Mouse (Mus musculus): Measurements from ENCODE around the gene Dchs1. TPM values are rescaled to one million over a fixed set of nuclear protein-coding genes. Genes with fewer than 3 reads are reported as not detected.

The Dchs1 gene
- total and polyA plus RNA-seq, 3 experiments, result 0.08 to 0.11 TPM; not detected in 1

DNA sequence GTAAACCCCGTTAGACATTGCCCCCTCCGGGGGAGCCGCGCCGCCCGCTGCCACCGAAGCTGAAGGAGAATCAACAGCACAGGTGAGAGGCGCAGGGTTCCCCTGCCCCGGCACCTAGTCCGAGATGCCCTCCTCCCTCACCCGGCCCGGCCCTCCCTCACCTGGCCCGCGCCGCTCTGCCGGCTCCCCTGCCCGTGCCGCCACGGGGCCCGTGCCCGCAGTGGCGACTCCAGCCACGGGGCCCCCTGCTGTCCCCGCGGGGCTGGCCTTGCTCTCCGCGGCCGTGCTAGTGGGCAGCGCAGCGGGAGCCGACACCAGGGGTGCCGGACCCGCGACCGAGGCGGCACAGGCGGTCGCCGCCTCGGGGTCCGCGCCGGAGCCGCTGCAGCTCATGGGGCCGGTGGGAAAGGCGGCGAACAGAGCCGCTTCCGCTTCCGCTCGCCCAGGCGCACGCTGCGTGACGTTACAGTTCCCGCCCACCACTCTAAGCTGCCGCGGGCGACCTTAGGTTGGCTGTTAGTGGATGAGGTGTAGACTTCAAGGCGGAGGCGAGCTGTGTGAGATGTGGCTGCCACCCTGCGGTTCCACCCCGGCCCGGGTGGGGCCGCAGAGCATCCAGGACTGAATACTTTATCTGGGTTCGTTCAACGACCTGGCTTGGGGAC is 43.4 kb downstream of the Dchs1 start, which contains the start of gene Taf10:
Taf10 (minus strand) TSS at position 436 of the 665 bp plus-strand sequence.
- DNase-seq (ENCODE audit: low read depth, low spot score), result peak; percentile 96
- peaks cover 3 to 14% of the 10 kb centered on the region in 2 experiments for H3K4me1 ChIP-seq (ENCODE audit: control insufficient read depth in 1 of 2, insufficient read depth in 2 of 2, low read length in 2 of 2)
- H3K36me3 ChIP-seq (ENCODE audit: control insufficient read depth in 1 of 2, insufficient read depth in 2 of 2, low read length in 2 of 2), result peaks cover 4 to 14% of the 10 kb centered on the region in 2 experiments; a peak in 3 of 4 replicates
- no peaks in the 10 kb centered on the region for H3K27me3 ChIP-seq (ENCODE audit: control insufficient read depth in 1 of 2, insufficient read depth in 2 of 2, low read length in 2 of 2)
- peak within 1 kb of the TSS; percentile 90 to 92 for H3K4me3 ChIP-seq (ENCODE audit: control insufficient read depth in 1 of 2, insufficient read depth in 1 of 2, low read depth in 2 of 2, low read length in 2 of 2)
- H3K9ac ChIP-seq (ENCODE audit: control insufficient read depth, low read depth, low read length, poor library complexity, severe bottlenecking), result peak within 1 kb of the TSS; percentile 97
- no peaks in the 10 kb centered on the region for H3K9me3 ChIP-seq (replicated peaks; ENCODE audit: insufficient read depth, low read length)
- peaks cover 14% of the 10 kb centered on the region for H3K79me2 ChIP-seq (ENCODE audit: control insufficient read depth, insufficient read depth, low read length, poor library complexity)
- peak within 1 kb of the TSS; percentile 85 for H3K27ac ChIP-seq (ENCODE audit: control insufficient read depth, low read depth, low read length)
- TF ChIP-seq MAZ (IDR thresholded peaks at IDR 0.05; ENCODE audit: low read depth, low read length), result peak; percentile 75; the same call in 1 of the 2 replicates
- TF ChIP-seq ELF1 (IDR thresholded peaks at IDR 0.05; ENCODE audit: low read depth, low read length), result peak; percentile 95
- TF ChIP-seq MXI1 (IDR thresholded peaks at IDR 0.05; ENCODE audit: low read depth, low read length), result peak; percentile 91
- TF ChIP-seq ZKSCAN1 (IDR thresholded peaks at IDR 0.05; ENCODE audit: low read depth, low read length), result no peak
- no peak for TF ChIP-seq BHLHE40 (IDR thresholded peaks at IDR 0.05; ENCODE audit: borderline replicate concordance, low read depth, low read length)
- peak; percentile 84 for TF ChIP-seq NELFE (IDR thresholded peaks at IDR 0.05; ENCODE audit: low read depth, low read length)
- TF ChIP-seq RCOR1 (IDR thresholded peaks at IDR 0.05; ENCODE audit: low read depth, low read length), result 0 out of 2 replicates have a peak, but pooled peaks have one; percentile 11
- peak; percentile 77 for TF ChIP-seq MAX (IDR thresholded peaks at IDR 0.05; ENCODE audit: low read length)
- TF ChIP-seq GABPA (IDR thresholded peaks at IDR 0.05; ENCODE audit: low read depth, low read length), result no peak
- TF ChIP-seq RAD21 (IDR thresholded peaks at IDR 0.05; ENCODE audit: low read depth, low read length), result peak; percentile 34
- peak; percentile 53; the same call in 1 of the 2 replicates for TF ChIP-seq TCF12 (IDR thresholded peaks at IDR 0.05; ENCODE audit: low read depth, low read length)
- TF ChIP-seq SIN3A (IDR thresholded peaks at IDR 0.05; ENCODE audit: low read length), result peak; percentile 83; the same call in 1 of the 2 replicates
- no peak for TF ChIP-seq UBTF (IDR thresholded peaks at IDR 0.05; ENCODE audit: borderline replicate concordance, insufficient read depth, low read depth, low read length)
- TF ChIP-seq USF1 (IDR thresholded peaks at IDR 0.05; ENCODE audit: low read depth, low read length), result peak; percentile 41
- TF ChIP-seq POLR2AphosphoS2 (IDR thresholded peaks at IDR 0.05; ENCODE audit: low read length), result no peak; the same call in 1 of the 2 replicates
- no peak for TF ChIP-seq CHD2 (IDR thresholded peaks at IDR 0.05; ENCODE audit: low read length)
- TF ChIP-seq MYC (IDR thresholded peaks at IDR 0.05; ENCODE audit: low read depth, low read length), result peak; percentile 74; the same call in 1 of the 2 replicates
- TF ChIP-seq CTCF (IDR thresholded peaks at IDR 0.05 in 2 of 3, conservative IDR thresholded peaks at IDR 0.05 in 1 of 3; ENCODE audit: control insufficient read depth in 1 of 3, insufficient read depth in 1 of 3, low read depth in 2 of 3, low read length in 3 of 3, poor library complexity in 1 of 3, severe bottlenecking in 1 of 3), result peak in 2 of 3 experiments; percentile 37 to 38; a peak in 4 of 6 replicates
- TF ChIP-seq ETS1 (IDR thresholded peaks at IDR 0.05; ENCODE audit: low read depth, low read length), result 0 out of 2 replicates have a peak, but pooled peaks have one; percentile 33
- no peak for TF ChIP-seq MAFK (IDR thresholded peaks at IDR 0.05; ENCODE audit: borderline replicate concordance, low read depth, low read length)
- no peak for TF ChIP-seq ZNF384 (IDR thresholded peaks at IDR 0.05; ENCODE audit: low read depth, low read length)
- no peak for TF ChIP-seq MYB (IDR thresholded peaks at IDR 0.05; ENCODE audit: low read depth, low read length)
- TF ChIP-seq SMC3 (IDR thresholded peaks at IDR 0.05; ENCODE audit: low read depth, low read length), result peak; percentile 32; the same call in 1 of the 2 replicates
- no peak for TF ChIP-seq JUND (IDR thresholded peaks at IDR 0.05; ENCODE audit: low read depth, low read length)
- no peak; the same call in 1 of the 2 replicates for TF ChIP-seq KAT2A (conservative IDR thresholded peaks at IDR 0.05; ENCODE audit: low read depth, low read length)
- TF ChIP-seq ZC3H11A (IDR thresholded peaks at IDR 0.05; ENCODE audit: low read depth, low read length), result no peak
- no peak for TF ChIP-seq USF2 (IDR thresholded peaks at IDR 0.05; ENCODE audit: borderline replicate concordance in 1 of 2, insufficient read depth in 1 of 2, low read depth in 1 of 2, low read length in 2 of 2)
- no peak for TF ChIP-seq TAL1 (IDR thresholded peaks at IDR 0.05; ENCODE audit: low read length)
- peak; percentile 87 to 88; a peak in 3 of 4 replicates for TF ChIP-seq POLR2A (IDR thresholded peaks at IDR 0.05; ENCODE audit: control insufficient read depth in 1 of 2, insufficient read depth in 1 of 2, low read depth in 1 of 2, low read length in 2 of 2, poor library complexity in 1 of 2)
- TF ChIP-seq CHD1 (IDR thresholded peaks at IDR 0.05; ENCODE audit: low read depth, low read length), result no peak
- peak in 1 of 2 experiments; percentile 28; a peak in 1 of 4 replicates for TF ChIP-seq EP300 (IDR thresholded peaks at IDR 0.05; ENCODE audit: low read depth in 1 of 2, low read length in 2 of 2)
- TF ChIP-seq HCFC1 (IDR thresholded peaks at IDR 0.05; ENCODE audit: low read depth, low read length), result peak; percentile 85
- no peak for TF ChIP-seq E2F4 (IDR thresholded peaks at IDR 0.05; ENCODE audit: borderline replicate concordance, low read depth, low read length)
- TF ChIP-seq TBP (IDR thresholded peaks at IDR 0.05; ENCODE audit: low read depth, low read length), result peak; percentile 77
- TF ChIP-seq NRF1 (IDR thresholded peaks at IDR 0.05; ENCODE audit: insufficient read depth, low read depth, low read length, poor library complexity, severe bottlenecking), result peak; percentile 51; the same call in 1 of the 2 replicates
- TF ChIP-seq ZMIZ1 (IDR thresholded peaks at IDR 0.05; ENCODE audit: low read depth, low read length), result peak; percentile 79; the same call in 1 of the 2 replicates
